Mouse (Mus musculus): ENCODE measurements around the gene Olfr1179. TPM values are rescaled to one million over a fixed set of nuclear protein-coding genes. Genes with fewer than 3 reads are reported as not detected.
"Not testable (repeated sequence)": the region's sequence is repeated elsewhere in the genome, so short reads cannot be mapped to it uniquely, and the experiment has no call there.

Olfr1179 gene
- not detected for total RNA-seq (2022)

DNA sequence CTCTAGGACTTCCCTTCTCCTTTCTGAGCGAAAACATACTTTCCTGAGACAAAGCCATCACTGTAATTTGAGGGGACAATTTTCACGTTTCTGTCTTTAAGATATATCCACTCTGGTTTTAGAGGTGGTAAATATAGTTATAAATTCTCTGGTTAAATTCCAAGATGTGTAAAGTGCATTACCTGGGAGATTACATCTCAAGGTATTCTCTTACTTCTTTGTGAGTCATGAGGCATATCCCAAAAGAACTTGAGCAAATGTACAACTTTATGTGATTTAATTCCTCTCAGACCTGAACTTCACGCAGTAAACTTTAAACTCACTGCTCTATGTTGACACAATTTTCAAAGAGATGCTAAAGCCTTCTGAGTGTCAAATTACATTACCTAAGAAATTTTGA, at the start of gene Olfr1179:
Olfr1179 (minus strand) TSS at position 101 of the 400 bp plus-strand sequence.
- no peak for DNase-seq (ENCODE audit: low spot score in 2 of 2)

DNA sequence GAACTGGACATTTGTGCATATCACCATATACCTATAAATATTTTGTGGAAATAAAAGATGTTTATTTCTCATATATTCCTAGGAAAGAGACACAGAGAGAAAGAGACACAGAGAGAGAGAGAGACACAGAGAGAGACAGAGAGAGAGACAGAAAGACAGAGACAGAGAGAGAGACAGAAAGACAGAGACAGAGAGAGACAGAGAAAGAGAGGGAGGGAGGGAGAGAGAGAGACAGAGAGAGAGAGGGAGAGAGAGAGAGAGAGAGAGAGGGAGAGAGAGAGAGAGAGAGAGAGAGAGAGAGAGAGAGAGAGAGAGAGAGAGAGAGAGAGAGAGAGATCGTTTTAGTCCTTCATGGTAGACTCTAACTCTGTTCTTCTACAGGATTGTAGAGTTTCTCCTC, 48.3 kb upstream of the Olfr1179 start, which contains the start of gene Olfr1183:
Olfr1183 (plus strand) TSS at position 301 of the 400 bp plus-strand sequence.
- DNase-seq (ENCODE audit: low spot score in 2 of 2) = not testable (repeated sequence)

DNA sequence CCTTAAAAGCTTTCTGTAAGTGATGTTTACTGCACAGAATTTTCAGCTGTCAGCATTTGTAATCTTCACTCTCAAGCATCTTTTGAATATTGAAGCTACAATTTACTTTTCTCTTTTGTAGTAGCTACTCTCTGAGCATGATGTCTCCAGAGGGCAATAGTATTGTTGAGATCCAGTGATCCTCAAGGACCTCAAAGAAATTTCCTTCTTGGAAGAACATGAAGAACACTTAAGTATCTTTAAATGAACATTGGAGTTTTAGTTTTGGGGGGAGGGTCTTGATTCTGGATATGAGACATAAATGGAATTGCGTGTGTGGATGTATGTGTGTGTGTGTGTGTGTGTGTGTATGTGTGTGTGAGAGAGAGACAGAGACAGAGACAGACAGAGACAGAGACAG, 42.8 kb upstream of the Olfr1179 start, which contains the start of gene Gm13757:
Gm13757 (minus strand) TSS at position 101 of the 400 bp plus-strand sequence.
- no peak for DNase-seq (ENCODE audit: low spot score in 2 of 2)

DNA sequence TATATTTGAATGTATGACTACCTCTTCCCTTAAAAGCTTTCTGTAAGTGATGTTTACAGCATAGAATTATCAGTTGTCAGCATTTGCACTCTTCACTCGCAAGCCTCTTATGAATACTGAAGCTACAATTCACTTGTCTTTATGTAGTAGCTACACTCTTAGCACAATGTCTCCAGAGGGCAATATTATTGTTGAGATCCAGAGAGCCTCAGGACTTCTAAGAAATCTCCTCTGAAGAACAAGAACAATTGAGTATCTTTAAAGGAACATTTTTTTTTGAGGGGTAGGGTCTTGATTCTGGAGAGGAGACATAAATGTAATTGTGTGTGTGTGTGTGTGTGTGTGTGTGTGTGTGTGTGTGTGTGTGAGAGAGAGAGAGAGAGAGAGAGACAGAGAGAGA, 19.8 kb upstream of the Olfr1179 start, which contains the start of gene Olfr1181:
Olfr1181 (minus strand) TSS at position 101 of the 400 bp plus-strand sequence.
- no peak for DNase-seq (ENCODE audit: low spot score in 2 of 2)

DNA sequence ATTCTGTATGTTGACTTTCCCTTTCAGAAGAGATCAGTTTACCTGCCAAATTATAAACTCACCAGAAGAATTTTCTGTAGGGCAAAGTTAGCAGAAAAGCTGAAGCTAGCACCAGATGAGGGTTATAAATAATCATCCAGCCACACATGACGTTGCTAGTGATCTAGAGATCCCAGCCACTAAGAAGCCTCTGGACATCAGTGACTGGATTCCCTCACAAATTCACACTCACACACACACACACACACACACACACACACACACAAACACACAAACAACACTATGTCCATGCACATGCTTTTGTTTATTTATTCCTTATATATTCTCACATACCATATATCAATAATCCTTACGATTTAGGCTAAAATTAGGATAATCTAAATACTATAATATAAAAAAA, 12.8 kb upstream of the Olfr1179 start, which contains the start of gene Olfr1180:
Olfr1180 (minus strand) TSS at position 101 of the 400 bp plus-strand sequence.
- DNase-seq (ENCODE audit: low spot score in 2 of 2) = no peak

DNA sequence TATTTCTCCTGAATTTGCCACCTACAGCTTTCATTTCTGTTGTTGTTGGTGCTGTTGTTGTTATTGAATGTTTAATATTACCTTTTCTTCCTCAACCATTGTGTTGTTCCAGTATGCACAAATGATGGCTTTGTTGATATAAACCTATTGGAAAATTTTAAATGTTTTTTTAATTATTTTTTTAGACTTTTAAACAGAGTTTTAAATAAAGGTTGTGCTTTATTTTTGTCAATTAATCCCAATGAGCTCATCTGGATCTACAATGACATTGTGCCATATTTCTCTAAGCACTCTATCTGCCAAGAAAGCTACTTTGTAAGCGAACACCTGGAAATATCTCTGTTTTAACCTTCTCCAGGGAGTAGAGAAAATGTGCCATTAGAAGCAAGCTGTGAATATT, 19.5 kb downstream of the Olfr1179 start, which contains the start of gene Olfr1178:
Olfr1178 (plus strand) TSS at position 301 of the 400 bp plus-strand sequence.
- DNase-seq (ENCODE audit: low spot score in 2 of 2) = no peak

DNA sequence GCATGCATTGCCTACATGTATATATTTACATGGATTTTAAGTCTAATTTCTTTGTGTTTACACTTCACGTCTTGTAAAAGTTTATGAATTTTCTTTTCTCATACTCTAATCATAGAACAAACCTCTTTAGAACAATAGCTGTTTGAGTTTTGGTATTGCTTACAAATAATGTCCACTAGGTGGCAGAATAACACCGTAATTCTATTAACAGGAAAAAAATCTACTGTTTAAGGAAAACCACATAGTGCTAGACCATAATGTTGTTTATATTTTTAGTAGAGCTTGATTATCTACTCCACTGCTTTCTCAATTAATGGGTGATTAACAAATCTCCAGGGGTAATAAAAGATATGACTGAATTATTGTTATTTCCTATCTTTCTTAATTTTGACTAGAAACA, 49.9 kb downstream of the Olfr1179 start:
- DNase-seq (ENCODE audit: low spot score in 2 of 2) = no peak

Other genes starting within 250 kb of the Olfr1179 start
- gene Olfr1168, start 224.6 kb downstream of the Olfr1179 start, total RNA-seq (2022) = not detected
- not detected for gene Olfr1170, start 178.1 kb downstream of the Olfr1179 start, total RNA-seq (2022)
- gene Olfr1173, start 126.6 kb downstream of the Olfr1179 start, total RNA-seq (2022) = not detected
- not detected for gene Olfr1174-ps, start 91.3 kb downstream of the Olfr1179 start, total RNA-seq (2022)
- not detected for gene Olfr1175-ps, start 79.2 kb downstream of the Olfr1179 start, total RNA-seq (2022)
- not detected for gene Olfr1176, start 69.7 kb downstream of the Olfr1179 start, total RNA-seq (2022)
- gene Olfr1177-ps, start 60.0 kb downstream of the Olfr1179 start, total RNA-seq (2022) = not detected
- gene Olfr1178, start 19.4 kb downstream of the Olfr1179 start, total RNA-seq (2022) = not detected
- gene Olfr1180, start 12.7 kb upstream of the Olfr1179 start, total RNA-seq (2022) = not detected
- gene Olfr1181, start 19.7 kb upstream of the Olfr1179 start, total RNA-seq (2022) = not detected
- not detected for gene Gm13757, start 42.7 kb upstream of the Olfr1179 start, total RNA-seq (2022)
- not detected for gene Olfr1183, start 48.4 kb upstream of the Olfr1179 start, total RNA-seq (2022)
- gene Olfr1184, start 77.1 kb upstream of the Olfr1179 start, total RNA-seq (2022) = not detected
- not detected for gene Olfr1185-ps1, start 86.9 kb upstream of the Olfr1179 start, total RNA-seq (2022)
- gene Olfr1186, start 112.1 kb upstream of the Olfr1179 start, total RNA-seq (2022) = not detected
- not detected for gene Olfr1188, start 150.5 kb upstream of the Olfr1179 start, total RNA-seq (2022)
- gene Olfr1189, start 180.0 kb upstream of the Olfr1179 start, total RNA-seq (2022) = not detected
- gene Olfr1191-ps1, start 234.1 kb upstream of the Olfr1179 start, total RNA-seq (2022) = under 1 TPM in 1 of 4 experiments, not detected in 3; 0.06 TPM
- gene Olfr1192-ps1, start 242.1 kb upstream of the Olfr1179 start, total RNA-seq (2022) = not detected

All from layer of hippocampus, adult 8-10 months (tissue).